Mouse (Mus musculus) ES-Bruce4 (cell line): ENCODE results near the gene Dab2ip. TPM values are rescaled to one million over a fixed set of nuclear protein-coding genes. Genes with fewer than 3 reads are reported as not detected.
A peak's percentile ranks its signal among the peaks of the same experiment; 100 is the strongest.

ENCODE experiments used
- H3K27ac ChIP-seq: 2 replicates; pipeline ENCODE4 v1.5.1; 2012; ENCODE audit warnings: low read length, inconsistent platforms; ENCODE audit not compliant: insufficient read depth
- H3K27me3 ChIP-seq: 2 replicates; pipeline ENCODE4 v1.6.1; 2012; ENCODE audit warnings: mild to moderate bottlenecking, low read length, inconsistent platforms; ENCODE audit not compliant: control insufficient read depth, poor library complexity, insufficient read depth, severe bottlenecking
- H3K36me3 ChIP-seq: 2 replicates; pipeline ENCODE4 v1.6.1; 2012; ENCODE audit warnings: inconsistent platforms, mild to moderate bottlenecking, low read length, moderate library complexity; ENCODE audit not compliant: control insufficient read depth, poor library complexity, insufficient read depth, severe bottlenecking
- H3K4me1 ChIP-seq: one replicate; pipeline ENCODE4 v1.8.1; 2011; ENCODE audit warnings: low read length; ENCODE audit not compliant: control insufficient read depth, insufficient read depth
- H3K4me3 ChIP-seq: 2 replicates; pipeline ENCODE4 v1.5.1; 2011; ENCODE audit warnings: low read depth, mild to moderate bottlenecking, low read length
- H3K9ac ChIP-seq: 2 replicates; pipeline ENCODE4 v1.6.1; 2012; ENCODE audit warnings: low read depth, mild to moderate bottlenecking, inconsistent platforms; ENCODE audit not compliant: poor library complexity, severe bottlenecking
- H3K9me3 ChIP-seq: replicated peaks from 2 replicates; pipeline ENCODE4 v1.6.1; 2012; ENCODE audit warnings: mild to moderate bottlenecking, low read length, inconsistent platforms; ENCODE audit not compliant: control insufficient read depth, poor library complexity, insufficient read depth, severe bottlenecking
- CTCF ChIP-seq: IDR thresholded peaks from one replicate; pipeline ENCODE4 v1.8.1; 2011; ENCODE audit warnings: low read depth, low read length
- EP300 ChIP-seq: IDR thresholded peaks from 2 replicates; pipeline ENCODE4 v1.6.1; 2011; ENCODE audit warnings: low read depth, low read length; ENCODE audit not compliant: insufficient read depth
- POLR2A ChIP-seq: IDR thresholded peaks from one replicate; pipeline ENCODE4 v1.8.1; 2011; ENCODE audit warnings: low read length; ENCODE audit not compliant: insufficient read depth
- polyA plus RNA-seq: library from polyadenylated mRNA; stranded (reverse); fragments of >200 nt; gene quantifications from 2 replicates; pipeline ENCODE4 v1.2.4, GENCODE M21; 2011; ENCODE audit warnings: low read depth; ENCODE audit not compliant: missing spikeins, insufficient read depth, insufficient read length

Dab2ip gene
- polyA plus RNA-seq, 1 experiment: 29.4 TPM

DNA sequence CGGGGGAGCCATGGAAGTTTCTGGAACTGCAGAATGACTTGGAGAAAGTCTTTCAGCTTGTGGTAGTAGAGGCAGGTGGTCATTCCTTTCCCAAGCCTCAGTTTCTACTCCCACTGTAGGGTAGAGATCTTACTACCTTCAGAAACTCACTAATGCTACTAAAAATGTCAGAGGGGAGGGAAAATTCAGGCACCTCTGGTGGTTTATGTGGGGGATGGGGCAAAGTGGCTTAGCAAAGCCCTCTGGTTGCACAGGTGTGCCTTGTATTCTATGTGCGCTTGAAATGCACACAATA, 63.1 kb downstream of the Dab2ip start:
- Histone ChIP-seq H3K4me3 (no peak overlapping the region), H3K27me3 (no peaks in the 10 kb centered on the region), H3K36me3 (no peaks in the 10 kb centered on the region), H3K9me3 (no peaks in the 10 kb centered on the region), H3K4me1 (peaks cover 2% of the 10 kb centered on the region), H3K9ac (no peak overlapping the region), H3K27ac (no peak overlapping the region)
- TF ChIP-seq EP300 (no peak), POLR2A (no peak), CTCF (no peak)

DNA sequence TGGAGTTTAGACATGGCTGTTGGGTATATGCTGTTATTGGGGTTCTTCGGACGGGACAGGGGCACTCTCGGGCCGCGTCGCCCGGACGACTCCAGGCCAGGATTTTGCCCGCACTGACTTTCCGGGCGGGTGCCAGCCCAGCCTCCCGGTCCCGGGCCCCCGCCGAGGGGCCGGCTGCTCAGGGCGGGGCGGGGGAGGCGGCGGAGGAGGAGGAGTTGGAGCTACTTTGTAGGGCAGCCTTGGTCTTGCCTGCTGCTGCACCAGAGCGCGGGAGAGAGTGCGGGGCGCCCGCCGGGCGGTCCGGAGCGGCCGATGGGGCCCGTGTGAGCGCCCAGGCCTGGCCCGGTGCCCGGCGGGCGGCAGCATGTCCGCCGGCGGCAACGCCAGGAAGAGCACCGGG, 63.7 kb downstream of the Dab2ip start:
- H3K27ac ChIP-seq: no peak overlapping the region
- no peaks in the 10 kb centered on the region for H3K36me3 ChIP-seq
- H3K9me3 ChIP-seq: no peaks in the 10 kb centered on the region
- peak overlapping the region; percentile 80 for H3K9ac ChIP-seq
- no peaks in the 10 kb centered on the region for H3K27me3 ChIP-seq
- H3K4me1 ChIP-seq: peaks cover 2% of the 10 kb centered on the region
- TF ChIP-seq EP300 (no peak), CTCF (no peak), POLR2A (no peak)
- peak overlapping the region; percentile 87 for H3K4me3 ChIP-seq

DNA sequence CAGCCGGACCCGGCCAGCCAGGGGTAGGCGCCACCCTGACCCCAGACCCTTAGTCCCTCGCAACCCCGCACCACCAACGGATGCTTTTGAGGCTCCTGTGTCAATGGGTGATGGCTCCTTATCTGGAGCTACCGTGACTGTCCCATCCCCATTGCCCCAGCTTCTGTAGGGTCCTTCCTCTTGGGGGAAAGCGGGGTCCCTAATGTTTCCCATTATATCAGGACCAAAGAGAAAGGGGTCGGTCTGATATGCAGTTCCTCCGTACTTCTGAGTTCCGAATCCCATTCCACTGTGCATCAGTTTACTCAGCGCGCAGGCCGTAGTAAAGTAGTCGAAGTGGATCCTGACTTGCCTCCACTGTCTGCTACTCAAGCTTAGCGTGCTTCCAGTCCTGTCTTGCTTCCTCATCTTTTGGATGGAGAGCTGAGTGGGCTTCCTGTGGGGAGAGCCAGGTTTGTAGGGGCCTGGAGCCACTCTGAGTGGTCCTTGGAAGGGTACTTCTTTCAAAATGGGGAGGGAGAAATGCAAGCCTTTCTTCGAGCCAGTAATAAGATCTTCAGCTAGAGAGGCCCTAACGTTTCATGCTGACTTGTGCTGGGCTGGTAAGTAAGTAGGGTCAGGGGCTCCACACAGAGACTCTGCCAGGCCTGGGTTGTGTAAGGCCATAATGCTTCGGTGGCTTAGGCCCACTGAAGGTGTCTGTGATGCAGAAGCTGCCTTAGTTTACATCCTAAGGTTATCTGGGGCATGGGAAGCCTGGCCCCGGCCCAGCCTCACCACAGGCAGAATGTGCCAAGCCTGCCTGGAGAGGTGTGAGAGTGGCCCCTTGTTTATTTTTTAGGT, 64.4 kb downstream of the Dab2ip start:
- TF ChIP-seq EP300 (no peak), POLR2A (no peak), CTCF (no peak)
- Histone ChIP-seq H3K9ac (peak overlapping the region; percentile 80), H3K27ac (no peak overlapping the region)

DNA sequence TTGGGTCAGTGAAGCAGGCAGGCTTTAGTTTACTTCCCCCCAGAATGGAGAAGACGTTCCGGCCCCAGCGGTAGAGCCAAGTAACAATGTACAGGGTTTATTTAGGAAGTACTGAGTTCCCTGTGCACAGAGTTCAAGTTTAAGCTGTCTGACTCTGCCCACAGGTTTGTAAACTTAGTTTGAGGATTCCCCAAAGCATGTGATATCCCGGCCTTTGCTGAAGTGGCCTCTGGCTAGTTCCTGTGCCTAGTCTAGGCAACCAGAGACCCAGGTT, 65.0 kb downstream of the Dab2ip start:
- Histone ChIP-seq H3K4me3 (no peak overlapping the region), H3K36me3 (no peaks in the 10 kb centered on the region), H3K9me3 (no peaks in the 10 kb centered on the region), H3K27me3 (no peaks in the 10 kb centered on the region), H3K9ac (no peak overlapping the region), H3K4me1 (no peaks in the 10 kb centered on the region), H3K27ac (no peak overlapping the region)
- TF ChIP-seq EP300 (no peak), CTCF (no peak), POLR2A (no peak)

More for the DNA sequence above, 64.4 kb downstream of the Dab2ip start:
- Histone ChIP-seq H3K4me1 (peaks cover 2% of the 10 kb centered on the region), H3K27me3 (no peaks in the 10 kb centered on the region), H3K4me3 (peak overlapping the region; percentile 87), H3K9me3 (no peaks in the 10 kb centered on the region), H3K36me3 (no peaks in the 10 kb centered on the region)

DNA sequence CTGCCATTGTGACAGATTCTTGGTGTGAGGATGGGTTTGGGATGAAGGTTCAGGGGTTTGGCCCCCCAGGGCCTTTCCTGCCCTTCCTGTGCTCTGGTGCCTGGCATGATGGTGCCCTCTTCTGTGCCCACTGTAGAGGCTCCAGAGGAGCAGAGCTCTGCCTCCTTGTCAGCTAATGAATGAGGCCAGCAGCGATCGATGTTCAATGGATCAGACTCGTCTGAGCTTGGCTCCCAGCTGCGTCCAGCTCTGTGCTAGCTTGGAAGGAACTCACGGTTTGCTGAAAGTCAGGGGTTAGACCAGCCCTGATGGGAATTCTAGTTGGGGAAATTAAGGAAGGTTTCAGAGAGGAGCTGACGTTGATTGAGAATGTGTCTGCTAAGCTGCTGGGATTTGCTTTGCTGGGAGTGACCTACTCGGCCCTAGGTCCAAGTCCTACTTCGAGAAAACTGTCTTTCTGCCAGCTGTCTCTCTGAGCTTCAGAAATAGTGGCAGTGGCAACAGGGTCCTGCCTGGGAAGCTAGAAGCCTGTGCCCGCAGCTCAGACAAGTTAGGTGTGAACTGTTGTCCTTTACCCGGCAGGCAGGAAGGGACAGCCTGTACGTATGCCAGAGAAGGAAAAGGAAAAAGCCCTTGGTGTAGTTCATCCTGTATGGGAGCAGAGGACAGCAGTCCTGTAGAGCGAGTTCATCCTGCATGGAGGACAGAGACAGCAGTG, 65.5 kb downstream of the Dab2ip start:
- H3K9me3 ChIP-seq: no peaks in the 10 kb centered on the region

DNA sequence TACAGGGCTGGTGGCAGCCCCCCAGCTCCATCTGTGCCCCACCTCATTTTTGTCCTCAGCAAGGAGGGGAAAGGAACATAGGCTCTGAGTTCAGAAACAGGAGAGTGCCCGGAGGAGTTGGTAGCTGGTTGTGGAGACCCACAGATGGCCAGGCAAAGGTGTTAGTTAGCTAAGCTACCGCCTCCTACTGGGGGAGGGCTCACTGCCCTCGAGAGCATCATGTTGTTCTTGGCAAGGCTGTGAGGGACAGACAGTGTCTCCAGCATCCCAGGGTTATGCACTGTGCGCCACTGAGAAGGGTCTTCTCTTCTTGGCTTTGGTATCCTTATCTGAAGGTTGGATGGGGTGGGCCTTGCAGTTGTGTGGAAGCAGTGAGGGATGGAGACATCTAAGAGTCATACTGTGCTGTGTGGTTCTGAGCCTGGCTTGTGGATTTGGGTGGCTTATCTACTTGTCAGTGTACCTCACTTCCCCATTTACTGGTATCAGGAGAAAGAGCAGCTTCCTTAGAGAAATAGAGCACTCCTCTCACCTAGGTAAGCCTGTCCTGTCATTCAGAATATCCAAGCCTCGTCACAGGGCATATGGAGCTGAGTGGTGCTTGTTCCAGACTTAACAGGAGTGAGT, 66.4 kb downstream of the Dab2ip start:
- no peak overlapping the region for H3K9ac ChIP-seq
- H3K27ac ChIP-seq: no peak overlapping the region
- no peaks in the 10 kb centered on the region for H3K4me1 ChIP-seq

More for the DNA sequence above, 65.5 kb downstream of the Dab2ip start:
- Histone ChIP-seq H3K27ac (no peak overlapping the region), H3K9ac (no peak overlapping the region), H3K4me1 (no peaks in the 10 kb centered on the region), H3K27me3 (no peaks in the 10 kb centered on the region), H3K4me3 (no peak overlapping the region), H3K36me3 (no peaks in the 10 kb centered on the region)
- no peak for TF ChIP-seq EP300
- no peak for TF ChIP-seq CTCF
- no peak for TF ChIP-seq POLR2A

More for the DNA sequence above, 66.4 kb downstream of the Dab2ip start:
- no peaks in the 10 kb centered on the region for H3K36me3 ChIP-seq
- no peaks in the 10 kb centered on the region for H3K9me3 ChIP-seq
- H3K4me3 ChIP-seq: no peak overlapping the region
- no peaks in the 10 kb centered on the region for H3K27me3 ChIP-seq
- TF ChIP-seq POLR2A (no peak), EP300 (no peak), CTCF (no peak)
